Mouse (Mus musculus): ENCODE data around the gene Asic2. TPM values are rescaled to one million over a fixed set of nuclear protein-coding genes. Genes with fewer than 3 reads are reported as not detected.

Gene Asic2
- polyA plus RNA-seq, 1 experiment, result not detected

GRCm38 (mm10) chr11:81845010-81845685 lies 123.1 kb downstream of the Asic2 start:
- no peak for TF ChIP-seq CTCF (IDR thresholded peaks at IDR 0.05; ENCODE audit: control insufficient read depth, insufficient read depth, low read length)
- TF ChIP-seq POLR2A (IDR thresholded peaks at IDR 0.05; ENCODE audit: borderline replicate concordance, control insufficient read depth, low read depth, low read length), result no peak
- Histone ChIP-seq H3K27ac (ENCODE audit: control insufficient read depth, insufficient read depth, low read depth, low read length, poor library complexity) (no peak overlapping the region), H3K4me1 (ENCODE audit: control insufficient read depth, insufficient read depth, low read length) (no peaks in the 10 kb centered on the region; the same call in 1 of the 2 replicates), H3K4me3 (replicated peaks; ENCODE audit: control insufficient read depth, low read depth, low read length) (no peak overlapping the region)
- WGBS, result 64% methylated on average over 5 of the region's 5 CpGs

GRCm38 (mm10) chr11:81841001-81841400 lies 127.3 kb downstream of the Asic2 start:
- H3K27ac ChIP-seq (ENCODE audit: control insufficient read depth, insufficient read depth, low read depth, low read length, poor library complexity), result no peak overlapping the region
- no peaks in the 10 kb centered on the region; the same call in 1 of the 2 replicates for H3K4me1 ChIP-seq (ENCODE audit: control insufficient read depth, insufficient read depth, low read length)
- no peak overlapping the region for H3K4me3 ChIP-seq (replicated peaks; ENCODE audit: control insufficient read depth, low read depth, low read length)
- TF ChIP-seq CTCF (IDR thresholded peaks at IDR 0.05; ENCODE audit: control insufficient read depth, insufficient read depth, low read length), result no peak
- no peak for TF ChIP-seq POLR2A (IDR thresholded peaks at IDR 0.05; ENCODE audit: borderline replicate concordance, control insufficient read depth, low read depth, low read length)
- 63% methylated on average over 2 of the region's 2 CpGs for WGBS

GRCm38 (mm10) chr11:81838426-81838825 lies 129.8 kb downstream of the Asic2 start:
- Histone ChIP-seq H3K4me1 (ENCODE audit: control insufficient read depth, insufficient read depth, low read length) (no peaks in the 10 kb centered on the region; the same call in 1 of the 2 replicates), H3K27ac (ENCODE audit: control insufficient read depth, insufficient read depth, low read depth, low read length, poor library complexity) (no peak overlapping the region), H3K4me3 (replicated peaks; ENCODE audit: control insufficient read depth, low read depth, low read length) (no peak overlapping the region)
- WGBS, result 83% methylated on average over 4 of the region's 4 CpGs
- no peak for TF ChIP-seq POLR2A (IDR thresholded peaks at IDR 0.05; ENCODE audit: borderline replicate concordance, control insufficient read depth, low read depth, low read length)
- no peak for TF ChIP-seq CTCF (IDR thresholded peaks at IDR 0.05; ENCODE audit: control insufficient read depth, insufficient read depth, low read length)

GRCm38 (mm10) chr11:81832381-81832780 lies 135.9 kb downstream of the Asic2 start:
- TF ChIP-seq CTCF (IDR thresholded peaks at IDR 0.05; ENCODE audit: control insufficient read depth, insufficient read depth, low read length) (no peak), POLR2A (IDR thresholded peaks at IDR 0.05; ENCODE audit: borderline replicate concordance, control insufficient read depth, low read depth, low read length) (no peak)
- WGBS, result 53% methylated on average over 1 of the region's 1 CpGs
- H3K27ac ChIP-seq (ENCODE audit: control insufficient read depth, insufficient read depth, low read depth, low read length, poor library complexity), result no peak overlapping the region
- no peaks in the 10 kb centered on the region; the same call in 1 of the 2 replicates for H3K4me1 ChIP-seq (ENCODE audit: control insufficient read depth, insufficient read depth, low read length)
- H3K4me3 ChIP-seq (replicated peaks; ENCODE audit: control insufficient read depth, low read depth, low read length), result no peak overlapping the region

GRCm38 (mm10) chr11:81816531-81816930 lies 151.7 kb downstream of the Asic2 start:
- H3K4me1 ChIP-seq (ENCODE audit: control insufficient read depth, insufficient read depth, low read length), result no peaks in the 10 kb centered on the region
- TF ChIP-seq CTCF (IDR thresholded peaks at IDR 0.05; ENCODE audit: control insufficient read depth, insufficient read depth, low read length) (no peak), POLR2A (IDR thresholded peaks at IDR 0.05; ENCODE audit: borderline replicate concordance, control insufficient read depth, low read depth, low read length) (no peak)
- no peak overlapping the region for H3K4me3 ChIP-seq (replicated peaks; ENCODE audit: control insufficient read depth, low read depth, low read length)
- 63% methylated on average over 5 of the region's 5 CpGs for WGBS
- H3K27ac ChIP-seq (ENCODE audit: control insufficient read depth, insufficient read depth, low read depth, low read length, poor library complexity), result no peak overlapping the region

- no peak overlapping the region for H3K4me3 ChIP-seq (replicated peaks; ENCODE audit: control insufficient read depth, low read depth, low read length)
- TF ChIP-seq CTCF (IDR thresholded peaks at IDR 0.05; ENCODE audit: control insufficient read depth, insufficient read depth, low read length) (no peak), POLR2A (IDR thresholded peaks at IDR 0.05; ENCODE audit: borderline replicate concordance, control insufficient read depth, low read depth, low read length) (no peak)
- 90% methylated on average over 1 of the region's 1 CpGs for WGBS
- no peak overlapping the region for H3K27ac ChIP-seq (ENCODE audit: control insufficient read depth, insufficient read depth, low read depth, low read length, poor library complexity)
- no peaks in the 10 kb centered on the region for H3K4me1 ChIP-seq (ENCODE audit: control insufficient read depth, insufficient read depth, low read length)
Observed at GRCm38 (mm10) chr11:81814816-81815215, 153.4 kb downstream of the Asic2 start.

- 63% methylated on average over 11 of the region's 11 CpGs for WGBS
- peak overlapping the region; percentile 6; the same call in 1 of the 2 replicates for H3K27ac ChIP-seq (ENCODE audit: control insufficient read depth, insufficient read depth, low read depth, low read length, poor library complexity)
- H3K4me3 ChIP-seq (replicated peaks; ENCODE audit: control insufficient read depth, low read depth, low read length), result no peak overlapping the region
- no peaks in the 10 kb centered on the region; the same call in 1 of the 2 replicates for H3K4me1 ChIP-seq (ENCODE audit: control insufficient read depth, insufficient read depth, low read length)
- no peak for TF ChIP-seq CTCF (IDR thresholded peaks at IDR 0.05; ENCODE audit: control insufficient read depth, insufficient read depth, low read length)
- no peak for TF ChIP-seq POLR2A (IDR thresholded peaks at IDR 0.05; ENCODE audit: borderline replicate concordance, control insufficient read depth, low read depth, low read length)
Observed at GRCm38 (mm10) chr11:81806905-81807659, 161.2 kb downstream of the Asic2 start.

GRCm38 (mm10) chr11:81803544-81803943 lies 164.7 kb downstream of the Asic2 start:
- 71% methylated on average over 2 of the region's 2 CpGs for WGBS
- TF ChIP-seq POLR2A (IDR thresholded peaks at IDR 0.05; ENCODE audit: borderline replicate concordance, control insufficient read depth, low read depth, low read length) (no peak), CTCF (IDR thresholded peaks at IDR 0.05; ENCODE audit: control insufficient read depth, insufficient read depth, low read length) (no peak)

More at GRCm38 (mm10) chr11:81803544-81803943, 164.7 kb downstream of the Asic2 start:
- no peak overlapping the region for H3K4me3 ChIP-seq (replicated peaks; ENCODE audit: control insufficient read depth, low read depth, low read length)
- H3K4me1 ChIP-seq (ENCODE audit: control insufficient read depth, insufficient read depth, low read length), result no peaks in the 10 kb centered on the region; the same call in 1 of the 2 replicates
- no peak overlapping the region for H3K27ac ChIP-seq (ENCODE audit: control insufficient read depth, insufficient read depth, low read depth, low read length, poor library complexity)
